Mouse (Mus musculus) frontal cortex, adult (tissue): ENCODE results near the gene Sec16b.

Source experiments
- ATAC-seq: cut with Nextera tagmentation; 2 replicates; pipeline ENCODE4 v1.9.2; 2017; ENCODE audit warnings: mild to moderate bottlenecking, moderate library complexity, mixed read lengths; ENCODE audit not compliant: low TSS enrichment

Gene Sec16b

DNA sequence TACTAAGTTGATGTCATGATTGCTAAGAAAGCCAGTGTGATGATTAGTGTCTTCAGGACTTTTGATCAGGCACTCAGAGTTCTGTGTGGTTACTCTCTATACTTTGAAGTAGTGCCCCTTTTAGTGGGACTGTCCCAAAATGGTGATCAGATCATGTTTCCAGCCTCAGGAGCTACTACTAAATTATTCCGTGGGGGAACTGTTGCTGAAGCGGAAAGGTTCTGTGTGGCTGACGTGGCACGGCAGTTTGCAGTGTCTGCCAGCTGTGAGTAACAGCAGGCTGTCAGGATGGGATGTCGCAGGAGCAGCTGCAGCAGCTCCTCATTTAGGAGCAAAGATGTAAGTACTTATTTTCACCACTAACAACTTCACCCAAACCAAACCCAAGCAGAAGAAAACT, at the start of gene Sec16b:
TSS of gene Sec16b (plus strand) at position 207 of the 400 bp plus-strand sequence.
- peak; percentile 65; the same call in 1 of the 2 replicates for ATAC-seq

DNA sequence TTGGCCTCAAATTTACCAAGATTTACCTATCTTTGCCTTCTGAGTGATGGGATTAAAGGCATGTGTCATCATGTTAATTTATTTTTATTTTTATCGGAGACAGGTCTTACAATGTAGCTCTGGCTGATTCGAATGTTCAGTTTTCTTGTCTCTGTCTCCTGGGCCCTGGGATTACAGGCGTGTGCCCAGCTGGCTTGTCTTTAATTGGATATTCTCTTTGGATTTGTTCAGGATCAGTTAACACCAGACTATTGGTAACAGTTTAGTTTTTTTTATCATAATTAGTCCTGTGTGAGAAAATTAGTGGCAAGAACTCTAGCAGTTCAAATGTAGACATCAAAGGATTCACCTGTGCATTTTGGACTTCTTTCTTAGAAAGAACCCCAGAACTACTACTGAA, 48.7 kb upstream of the Sec16b start:
- ATAC-seq, result no peak

- peak; percentile 76 for ATAC-seq
Measured at GRCm38 (mm10) chr1:157458421-157459208, 47.9 kb upstream of the Sec16b start, which contains the start of gene Cryzl2. TSS of gene Cryzl2 (plus strand) at chr1:157458577.

- ATAC-seq, result no peak
Measured at GRCm38 (mm10) chr1:157459904-157460303, 46.6 kb upstream of the Sec16b start.

DNA sequence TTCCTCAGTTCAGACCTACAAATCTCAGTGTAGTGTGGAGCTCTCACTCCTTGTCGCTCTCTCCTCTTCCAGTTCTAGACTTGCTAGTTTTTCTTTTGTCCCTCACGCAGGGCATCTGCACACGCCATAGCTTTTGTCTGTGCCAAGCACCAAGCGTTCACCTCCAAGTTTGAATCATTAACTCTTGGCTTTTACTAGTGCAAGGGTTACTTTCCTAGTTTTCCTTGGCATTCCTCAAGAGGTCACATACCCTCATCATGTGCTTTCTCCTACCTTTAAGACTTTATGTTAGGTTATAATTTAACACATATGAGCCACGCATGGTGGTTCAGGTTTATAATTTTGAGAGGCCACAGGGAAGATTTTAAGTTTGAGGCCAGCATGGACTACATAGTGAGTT, 45.3 kb upstream of the Sec16b start:
- ATAC-seq, result no peak

- no peak for ATAC-seq
Measured at GRCm38 (mm10) chr1:157462336-157462735, 44.2 kb upstream of the Sec16b start.

- ATAC-seq, result no peak
Measured at GRCm38 (mm10) chr1:157465194-157465593, 41.3 kb upstream of the Sec16b start.

GRCm38 (mm10) chr1:157467866-157468265, 38.7 kb upstream of the Sec16b start:
- ATAC-seq, result peak; percentile 56

- peak; percentile 79 for ATAC-seq
Measured at GRCm38 (mm10) chr1:157470761-157471386, 35.7 kb upstream of the Sec16b start.

DNA sequence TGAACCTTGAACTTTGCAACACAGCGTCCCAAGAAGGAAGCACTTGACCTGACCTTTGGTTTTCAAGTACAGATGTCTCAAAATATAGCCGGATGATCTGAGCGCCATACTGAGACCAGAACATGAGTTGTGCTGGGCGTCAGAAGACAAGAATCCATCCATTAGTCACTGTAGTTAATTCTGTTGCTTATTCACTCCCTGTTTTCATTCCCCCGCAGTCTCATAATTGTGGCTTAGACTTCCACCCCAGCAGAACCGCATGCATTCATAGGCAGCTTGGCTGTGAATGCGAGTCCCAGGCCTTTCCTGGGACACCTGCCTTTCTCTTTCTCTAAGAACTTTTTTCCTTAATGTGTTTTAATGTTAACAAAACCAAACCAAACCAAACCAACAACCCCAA, 33.8 kb upstream of the Sec16b start:
- ATAC-seq, result no peak

DNA sequence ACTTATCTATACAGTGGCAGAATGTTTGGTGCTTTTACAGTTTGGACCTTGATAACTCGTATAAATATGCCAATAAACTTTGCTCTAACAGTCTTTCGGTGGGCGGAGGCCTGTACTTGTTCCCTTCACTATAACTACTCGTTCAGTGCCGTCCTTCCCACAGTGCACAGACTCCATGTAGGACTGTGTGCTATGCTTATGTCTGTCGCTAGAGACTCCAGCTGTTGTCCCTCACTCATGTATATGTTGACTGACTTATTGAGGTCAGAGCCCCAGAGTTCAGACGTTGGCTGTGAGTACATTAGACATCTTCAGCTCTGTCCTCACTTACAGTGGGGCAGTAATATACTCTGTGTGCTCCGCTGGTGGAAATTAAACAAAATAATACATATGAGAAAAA, 31.7 kb upstream of the Sec16b start:
- ATAC-seq, result no peak

DNA sequence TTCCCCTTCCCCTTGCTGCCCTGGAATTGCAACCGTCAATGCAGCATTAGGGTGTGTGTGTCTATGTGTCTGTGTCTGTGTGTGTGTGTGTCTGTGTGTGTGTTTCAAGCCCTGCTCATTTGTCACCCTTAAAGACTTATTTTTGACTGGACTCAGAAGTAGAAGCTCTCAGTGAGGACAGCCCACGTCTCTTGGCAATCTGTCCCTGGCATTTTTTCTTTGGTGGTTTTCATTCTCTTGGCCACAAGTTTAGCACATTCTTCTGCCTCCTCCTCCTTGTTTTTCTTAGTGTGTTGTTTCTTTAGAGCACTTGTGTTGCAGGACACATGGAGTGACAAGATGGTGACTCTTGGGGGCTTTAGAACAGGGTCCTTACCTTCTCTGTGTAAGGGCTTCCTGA, 30.3 kb upstream of the Sec16b start:
- peak; percentile 27; the same call in 1 of the 2 replicates for ATAC-seq

- ATAC-seq, result peak; percentile 14; the same call in 1 of the 2 replicates
Measured at GRCm38 (mm10) chr1:157480090-157480489, 26.4 kb upstream of the Sec16b start.

GRCm38 (mm10) chr1:157480901-157481300, 25.6 kb upstream of the Sec16b start:
- no peak for ATAC-seq

- ATAC-seq, result no peak
Measured at GRCm38 (mm10) chr1:157481666-157482065, 24.9 kb upstream of the Sec16b start.

DNA sequence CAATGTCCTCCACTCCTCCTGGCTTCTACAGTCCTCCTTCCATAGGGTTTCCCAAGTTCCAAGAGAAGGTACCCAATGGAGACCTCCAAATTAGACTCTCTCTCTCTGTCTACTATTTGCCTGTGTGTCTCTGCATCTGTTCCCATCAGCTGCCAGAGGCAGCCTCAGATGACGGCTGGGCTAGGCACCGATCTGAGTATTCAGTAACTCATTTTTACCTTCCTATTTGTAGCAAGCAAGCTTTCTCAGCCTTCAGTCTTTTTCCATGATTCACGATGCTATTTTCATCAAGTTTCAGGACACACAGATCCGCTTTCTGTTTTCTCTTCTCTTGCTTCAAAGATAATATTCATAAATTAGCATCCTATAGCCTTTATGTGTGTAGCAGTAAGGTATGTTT, 22.4 kb upstream of the Sec16b start:
- ATAC-seq, result peak; percentile 88

DNA sequence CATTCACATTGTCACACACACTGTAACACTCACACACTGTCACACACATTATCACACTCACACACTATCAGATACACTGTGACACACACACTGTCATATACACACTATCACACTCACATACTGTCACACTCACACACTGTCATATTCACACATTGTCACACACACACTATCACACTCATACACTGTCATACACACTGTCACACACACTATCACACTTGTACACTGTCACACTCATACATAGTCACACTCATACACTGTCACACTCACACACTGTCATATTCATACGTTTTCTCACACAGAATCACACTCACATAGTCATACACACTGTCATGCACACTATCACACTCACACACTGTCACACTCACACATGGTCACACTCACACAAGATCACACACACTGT, 5.9 kb upstream of the Sec16b start:
- ATAC-seq, result no peak

DNA sequence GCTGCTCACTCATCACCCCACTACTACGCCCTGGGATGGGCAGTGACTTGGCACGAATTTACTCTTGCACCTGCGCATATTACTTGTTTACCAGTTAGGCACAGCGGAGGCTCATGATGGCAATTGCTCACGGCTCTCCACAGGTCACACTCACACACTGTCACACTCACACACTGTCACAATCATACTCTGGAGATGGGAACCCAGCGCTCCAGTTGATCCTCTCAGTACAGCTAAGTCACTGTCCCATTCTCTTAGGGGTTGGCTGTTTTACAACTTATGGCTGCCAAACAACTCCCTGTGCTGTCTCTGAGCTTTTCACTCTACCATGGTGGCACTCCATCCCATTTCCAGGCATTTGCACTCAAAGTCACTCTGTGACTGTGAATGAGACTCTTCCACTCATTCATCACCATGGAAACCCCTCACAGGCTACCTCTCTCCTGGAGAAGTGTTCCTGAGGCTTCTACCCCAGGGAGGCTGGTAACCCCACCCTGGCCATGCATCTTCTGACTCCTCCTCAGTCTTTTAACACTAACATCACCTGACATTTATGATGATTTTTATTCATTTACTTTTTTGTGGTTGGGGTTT, 5.1 kb upstream of the Sec16b start:
- no peak for ATAC-seq

GRCm38 (mm10) chr1:157503071-157503470, 3.5 kb upstream of the Sec16b start:
- ATAC-seq, result no peak

GRCm38 (mm10) chr1:157506995-157507595, 567 bp downstream of the Sec16b start:
- ATAC-seq, result peak; percentile 72

GRCm38 (mm10) chr1:157507814-157508213, 1.3 kb downstream of the Sec16b start:
- no peak for ATAC-seq

DNA sequence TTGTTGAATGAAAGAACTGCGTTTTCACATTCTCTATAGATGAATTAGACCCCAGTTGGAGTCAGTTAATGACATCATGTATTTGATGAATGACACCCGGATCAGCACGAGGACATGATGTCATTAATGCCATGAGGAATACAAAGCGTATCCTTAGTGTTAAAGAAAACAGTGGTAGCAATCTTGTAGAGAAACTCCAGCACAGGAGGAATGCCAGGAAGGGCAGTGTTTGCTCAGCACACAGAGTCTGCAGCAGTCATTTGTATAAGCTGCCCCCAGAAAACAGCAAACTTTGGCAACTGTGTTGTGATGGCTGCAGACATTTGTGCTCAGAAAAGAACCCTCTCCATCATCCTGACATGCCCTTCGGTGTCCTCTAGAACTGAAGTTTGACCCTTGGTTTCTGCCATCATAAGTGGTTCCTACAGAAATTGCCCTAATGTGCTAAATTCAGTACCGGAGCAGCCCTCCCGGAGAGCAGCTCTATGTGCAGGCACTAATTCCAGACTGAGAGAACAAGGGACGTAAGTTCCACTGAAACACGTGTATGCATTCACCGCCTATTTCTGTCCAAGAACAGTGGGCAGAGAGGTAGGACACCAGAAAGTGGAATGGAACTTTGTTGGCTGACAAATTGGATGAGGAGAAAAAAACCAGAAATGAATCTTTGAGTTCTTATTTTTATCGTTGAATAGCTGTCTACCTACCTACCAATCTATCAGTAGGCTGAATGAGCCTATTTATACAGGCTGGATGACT, 6.3 kb downstream of the Sec16b start:
- ATAC-seq, result peak; percentile 87
